Mouse (Mus musculus): ENCODE data around the gene Lclat1. TPM values are rescaled to one million over a fixed set of nuclear protein-coding genes. Genes with fewer than 3 reads are reported as not detected.

Lclat1 gene
- polyA plus RNA-seq, 1 experiment from 2014 or later: 11.4 TPM

- no peak overlapping the region for H3K4me3 ChIP-seq (ENCODE audit: low read depth, low read length)
- H3K9ac ChIP-seq (ENCODE audit: low read depth, low read length): no peak overlapping the region
- no peak overlapping the region for H3K27ac ChIP-seq (ENCODE audit: low read depth, low read length)
- 34% methylated on average over 9 of the region's 9 CpGs for WGBS
- H3K4me1 ChIP-seq (replicated peaks; ENCODE audit: control insufficient read depth, insufficient read depth, low read length): no peaks in the 10 kb centered on the region
- ATAC-seq (replicated peaks; ENCODE audit: low FRiP score) (no peak), DNase-seq (ENCODE audit: low spot score) (no peak)
- no peaks in the 10 kb centered on the region for H3K27me3 ChIP-seq (replicated peaks; ENCODE audit: control insufficient read depth, insufficient read depth, low read length)
- H3K9me3 ChIP-seq (ENCODE audit: control insufficient read depth, low read length): no peaks in the 10 kb centered on the region
- H3K4me2 ChIP-seq: no peak overlapping the region
- no peaks in the 10 kb centered on the region for H3K36me3 ChIP-seq (ENCODE audit: control insufficient read depth, insufficient read depth, low read length)
Observed at GRCm38 (mm10) chr17:73081360-73082133, 26.2 kb upstream of the Lclat1 start.

GRCm38 (mm10) chr17:73082506-73083196 is 25.1 kb upstream of the Lclat1 start:
- DNase-seq (ENCODE audit: low spot score) (no peak), ATAC-seq (replicated peaks; ENCODE audit: low FRiP score) (no peak)
- Histone ChIP-seq H3K4me1 (replicated peaks; ENCODE audit: control insufficient read depth, insufficient read depth, low read length) (peaks cover 4% of the 10 kb centered on the region), H3K27ac (ENCODE audit: low read depth, low read length) (no peak overlapping the region), H3K4me3 (ENCODE audit: low read depth, low read length) (no peak overlapping the region), H3K36me3 (ENCODE audit: control insufficient read depth, insufficient read depth, low read length) (no peaks in the 10 kb centered on the region), H3K9ac (ENCODE audit: low read depth, low read length) (no peak overlapping the region), H3K9me3 (ENCODE audit: control insufficient read depth, low read length) (no peaks in the 10 kb centered on the region), H3K27me3 (replicated peaks; ENCODE audit: control insufficient read depth, insufficient read depth, low read length) (no peaks in the 10 kb centered on the region), H3K4me2 (no peak overlapping the region)
- WGBS: 74% methylated on average over 4 of the region's 4 CpGs

GRCm38 (mm10) chr17:73087045-73087910 is 20.5 kb upstream of the Lclat1 start:
- Histone ChIP-seq H3K4me2 (peak overlapping the region; percentile 10; the same call in 1 of the 2 replicates), H3K9me3 (ENCODE audit: control insufficient read depth, low read length) (no peaks in the 10 kb centered on the region), H3K36me3 (ENCODE audit: control insufficient read depth, insufficient read depth, low read length) (no peaks in the 10 kb centered on the region), H3K9ac (ENCODE audit: low read depth, low read length) (no peak overlapping the region), H3K27ac (ENCODE audit: low read depth, low read length) (no peak overlapping the region), H3K4me3 (ENCODE audit: low read depth, low read length) (no peak overlapping the region), H3K4me1 (replicated peaks; ENCODE audit: control insufficient read depth, insufficient read depth, low read length) (peaks cover 4% of the 10 kb centered on the region), H3K27me3 (replicated peaks; ENCODE audit: control insufficient read depth, insufficient read depth, low read length) (no peaks in the 10 kb centered on the region)
- DNase-seq (ENCODE audit: low spot score) (no peak), ATAC-seq (replicated peaks; ENCODE audit: low FRiP score) (peak; percentile 57; the same call in 1 of the 2 replicates)
- WGBS: 16% methylated on average over 13 of the region's 13 CpGs

GRCm38 (mm10) chr17:73091368-73091767 is 16.4 kb upstream of the Lclat1 start:
- no peak overlapping the region for H3K9ac ChIP-seq (ENCODE audit: low read depth, low read length)
- H3K4me1 ChIP-seq (replicated peaks; ENCODE audit: control insufficient read depth, insufficient read depth, low read length): peaks cover 4% of the 10 kb centered on the region
- H3K9me3 ChIP-seq (ENCODE audit: control insufficient read depth, low read length): no peaks in the 10 kb centered on the region
- no peaks in the 10 kb centered on the region for H3K36me3 ChIP-seq (ENCODE audit: control insufficient read depth, insufficient read depth, low read length)
- DNase-seq (ENCODE audit: low spot score) (no peak), ATAC-seq (replicated peaks; ENCODE audit: low FRiP score) (no peak)
- H3K27me3 ChIP-seq (replicated peaks; ENCODE audit: control insufficient read depth, insufficient read depth, low read length): no peaks in the 10 kb centered on the region
- 89% methylated on average over 8 of the region's 8 CpGs for WGBS
- no peak overlapping the region for H3K27ac ChIP-seq (ENCODE audit: low read depth, low read length)
- no peak overlapping the region for H3K4me3 ChIP-seq (ENCODE audit: low read depth, low read length)
- H3K4me2 ChIP-seq: no peak overlapping the region

GRCm38 (mm10) chr17:73092103-73093097 is 15.4 kb upstream of the Lclat1 start:
- H3K4me1 ChIP-seq (replicated peaks; ENCODE audit: control insufficient read depth, insufficient read depth, low read length): no peaks in the 10 kb centered on the region
- no peaks in the 10 kb centered on the region for H3K27me3 ChIP-seq (replicated peaks; ENCODE audit: control insufficient read depth, insufficient read depth, low read length)
- H3K27ac ChIP-seq (ENCODE audit: low read depth, low read length): no peak overlapping the region
- H3K4me3 ChIP-seq (ENCODE audit: low read depth, low read length): no peak overlapping the region
- WGBS: 81% methylated on average over 12 of the region's 12 CpGs
- no peaks in the 10 kb centered on the region for H3K36me3 ChIP-seq (ENCODE audit: control insufficient read depth, insufficient read depth, low read length)
- DNase-seq (ENCODE audit: low spot score) (no peak), ATAC-seq (replicated peaks; ENCODE audit: low FRiP score) (no peak)
- no peak overlapping the region for H3K4me2 ChIP-seq
- no peak overlapping the region for H3K9ac ChIP-seq (ENCODE audit: low read depth, low read length)
- no peaks in the 10 kb centered on the region for H3K9me3 ChIP-seq (ENCODE audit: control insufficient read depth, low read length)

GRCm38 (mm10) chr17:73095070-73095469 is 12.7 kb upstream of the Lclat1 start:
- H3K4me2 ChIP-seq: no peak overlapping the region
- no peaks in the 10 kb centered on the region for H3K27me3 ChIP-seq (replicated peaks; ENCODE audit: control insufficient read depth, insufficient read depth, low read length)
- no peak overlapping the region for H3K9ac ChIP-seq (ENCODE audit: low read depth, low read length)
- H3K36me3 ChIP-seq (ENCODE audit: control insufficient read depth, insufficient read depth, low read length): no peaks in the 10 kb centered on the region
- no peak overlapping the region for H3K4me3 ChIP-seq (ENCODE audit: low read depth, low read length)
- WGBS: 53% methylated on average over 11 of the region's 11 CpGs
- no peak for ATAC-seq (replicated peaks; ENCODE audit: low FRiP score)
- H3K9me3 ChIP-seq (ENCODE audit: control insufficient read depth, low read length): no peaks in the 10 kb centered on the region
- H3K4me1 ChIP-seq (replicated peaks; ENCODE audit: control insufficient read depth, insufficient read depth, low read length): no peaks in the 10 kb centered on the region
- DNase-seq (ENCODE audit: low spot score): no peak
- H3K27ac ChIP-seq (ENCODE audit: low read depth, low read length): no peak overlapping the region

- DNase-seq (ENCODE audit: low spot score) (no peak), ATAC-seq (replicated peaks; ENCODE audit: low FRiP score) (no peak)
- WGBS: 83% methylated on average over 8 of the region's 8 CpGs
- H3K4me1 ChIP-seq (replicated peaks; ENCODE audit: control insufficient read depth, insufficient read depth, low read length): no peaks in the 10 kb centered on the region
- no peaks in the 10 kb centered on the region for H3K27me3 ChIP-seq (replicated peaks; ENCODE audit: control insufficient read depth, insufficient read depth, low read length)
- no peak overlapping the region for H3K27ac ChIP-seq (ENCODE audit: low read depth, low read length)
- H3K9ac ChIP-seq (ENCODE audit: low read depth, low read length): no peak overlapping the region
- H3K4me3 ChIP-seq (ENCODE audit: low read depth, low read length): no peak overlapping the region
- H3K36me3 ChIP-seq (ENCODE audit: control insufficient read depth, insufficient read depth, low read length): no peaks in the 10 kb centered on the region
- no peaks in the 10 kb centered on the region for H3K9me3 ChIP-seq (ENCODE audit: control insufficient read depth, low read length)
- H3K4me2 ChIP-seq: no peak overlapping the region
Observed at GRCm38 (mm10) chr17:73095585-73095984, 12.2 kb upstream of the Lclat1 start.

GRCm38 (mm10) chr17:73096484-73096883 is 11.3 kb upstream of the Lclat1 start:
- Histone ChIP-seq H3K9ac (ENCODE audit: low read depth, low read length) (no peak overlapping the region), H3K9me3 (ENCODE audit: control insufficient read depth, low read length) (no peaks in the 10 kb centered on the region), H3K4me2 (no peak overlapping the region), H3K4me1 (replicated peaks; ENCODE audit: control insufficient read depth, insufficient read depth, low read length) (no peaks in the 10 kb centered on the region), H3K27ac (ENCODE audit: low read depth, low read length) (no peak overlapping the region), H3K27me3 (replicated peaks; ENCODE audit: control insufficient read depth, insufficient read depth, low read length) (no peaks in the 10 kb centered on the region), H3K4me3 (ENCODE audit: low read depth, low read length) (no peak overlapping the region), H3K36me3 (ENCODE audit: control insufficient read depth, insufficient read depth, low read length) (no peaks in the 10 kb centered on the region)
- ATAC-seq (replicated peaks; ENCODE audit: low FRiP score): no peak
- DNase-seq (ENCODE audit: low spot score): no peak
- WGBS: 24% methylated on average over 5 of the region's 5 CpGs
